Mouse (Mus musculus): Measurements from ENCODE around the gene Zic2. TPM values are rescaled to one million over a fixed set of nuclear protein-coding genes. Genes with fewer than 3 reads are reported as not detected.
A peak's percentile ranks its signal among the peaks of the same experiment; 100 is the strongest.

Zic2 gene
- polyA plus RNA-seq, 1 experiment from 2014 or later, result not detected

DNA sequence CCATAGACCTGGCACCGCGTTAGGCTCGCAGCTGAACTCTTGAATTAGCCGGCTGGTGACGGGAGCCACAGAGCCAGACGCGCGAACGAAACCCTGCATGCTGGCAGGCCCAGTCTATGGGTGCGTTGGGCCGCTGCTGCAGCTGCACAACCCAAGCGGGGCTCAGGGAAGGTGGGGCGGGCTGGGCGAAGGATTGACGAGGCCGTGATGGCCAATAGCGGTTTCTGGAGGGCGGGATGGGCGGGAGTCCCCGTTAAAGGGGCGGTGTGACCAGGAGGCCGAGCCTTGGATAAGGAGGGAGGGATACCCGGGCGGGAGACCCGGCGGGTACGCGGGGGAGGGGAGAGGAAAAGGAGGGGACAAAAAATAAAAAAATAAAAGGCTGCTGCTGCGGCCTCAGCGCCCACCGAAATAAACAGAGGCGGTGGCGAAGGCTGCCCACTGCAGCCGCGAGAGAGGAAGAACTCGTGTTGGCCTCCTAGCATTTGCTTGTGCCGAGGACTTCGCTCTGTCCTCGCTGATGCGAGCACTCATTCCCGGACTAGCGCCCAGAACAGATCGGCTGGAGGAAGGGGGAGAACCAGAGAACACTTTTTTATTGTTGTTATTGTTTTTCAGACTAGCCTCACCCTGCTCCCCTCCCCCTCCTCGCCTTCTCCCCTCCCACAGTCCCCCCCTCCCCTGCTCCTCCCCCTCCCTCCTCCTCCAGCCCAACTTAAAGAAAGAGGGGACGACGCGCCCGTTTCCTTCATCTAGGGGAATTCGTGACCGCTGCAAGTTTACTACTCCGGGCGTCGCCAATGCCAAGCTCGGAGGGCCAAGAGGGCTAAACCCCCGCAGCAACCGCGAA lies 969 bp upstream of the Zic2 start:
- H3K9ac ChIP-seq (ENCODE audit: low read length), result no peak overlapping the region
- WGBS, result under 1% methylated on average over 56 of the region's 57 CpGs
- peak overlapping the region; percentile 65 for H3K4me2 ChIP-seq (ENCODE audit: low read depth, low read length)
- H3K4me3 ChIP-seq (ENCODE audit: low read length), result peak overlapping the region; percentile 43
- no peaks in the 10 kb centered on the region for H3K9me3 ChIP-seq (ENCODE audit: control insufficient read depth, low read length)
- H3K36me3 ChIP-seq (ENCODE audit: control insufficient read depth, insufficient read depth, low read length), result no peaks in the 10 kb centered on the region
- peaks cover 17% of the 10 kb centered on the region for H3K4me1 ChIP-seq (replicated peaks; ENCODE audit: control insufficient read depth, insufficient read depth, low read length)
- peaks cover 87% of the 10 kb centered on the region for H3K27me3 ChIP-seq (ENCODE audit: control insufficient read depth, insufficient read depth, low read depth, low read length)
- H3K27ac ChIP-seq (ENCODE audit: low read length), result no peak overlapping the region
- ATAC-seq (ENCODE audit: low read depth), result peak; percentile 56

DNA sequence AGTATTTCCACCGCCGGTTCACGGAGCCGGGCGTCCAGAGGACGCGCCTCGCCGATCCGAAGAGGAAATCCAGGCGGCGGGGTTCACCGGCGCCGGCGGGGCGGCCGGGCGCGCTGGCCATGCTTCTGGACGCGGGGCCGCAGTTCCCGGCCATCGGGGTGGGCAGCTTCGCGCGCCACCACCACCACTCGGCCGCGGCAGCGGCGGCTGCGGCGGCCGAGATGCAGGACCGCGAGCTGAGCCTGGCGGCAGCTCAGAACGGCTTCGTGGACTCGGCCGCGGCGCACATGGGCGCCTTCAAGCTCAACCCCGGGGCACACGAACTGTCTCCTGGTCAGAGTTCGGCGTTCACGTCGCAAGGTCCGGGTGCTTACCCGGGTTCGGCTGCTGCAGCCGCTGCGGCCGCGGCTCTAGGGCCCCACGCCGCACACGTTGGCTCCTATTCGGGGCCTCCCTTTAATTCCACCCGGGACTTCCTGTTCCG lies 364 bp downstream of the Zic2 start:
- H3K4me2 ChIP-seq (ENCODE audit: low read depth, low read length), result peak overlapping the region; percentile 65
- peaks cover 86% of the 10 kb centered on the region for H3K27me3 ChIP-seq (ENCODE audit: control insufficient read depth, insufficient read depth, low read depth, low read length)
- H3K27ac ChIP-seq (ENCODE audit: low read length), result no peak overlapping the region
- ATAC-seq (ENCODE audit: low read depth), result peak; percentile 16
- WGBS, result under 1% methylated on average over 59 of the region's 65 CpGs
- H3K36me3 ChIP-seq (ENCODE audit: control insufficient read depth, insufficient read depth, low read length), result no peaks in the 10 kb centered on the region
- H3K9ac ChIP-seq (ENCODE audit: low read length), result no peak overlapping the region
- no peaks in the 10 kb centered on the region for H3K9me3 ChIP-seq (ENCODE audit: control insufficient read depth, low read length)
- H3K4me3 ChIP-seq (ENCODE audit: low read length), result peak overlapping the region; percentile 43
- H3K4me1 ChIP-seq (replicated peaks; ENCODE audit: control insufficient read depth, insufficient read depth, low read length), result peaks cover 17% of the 10 kb centered on the region

DNA sequence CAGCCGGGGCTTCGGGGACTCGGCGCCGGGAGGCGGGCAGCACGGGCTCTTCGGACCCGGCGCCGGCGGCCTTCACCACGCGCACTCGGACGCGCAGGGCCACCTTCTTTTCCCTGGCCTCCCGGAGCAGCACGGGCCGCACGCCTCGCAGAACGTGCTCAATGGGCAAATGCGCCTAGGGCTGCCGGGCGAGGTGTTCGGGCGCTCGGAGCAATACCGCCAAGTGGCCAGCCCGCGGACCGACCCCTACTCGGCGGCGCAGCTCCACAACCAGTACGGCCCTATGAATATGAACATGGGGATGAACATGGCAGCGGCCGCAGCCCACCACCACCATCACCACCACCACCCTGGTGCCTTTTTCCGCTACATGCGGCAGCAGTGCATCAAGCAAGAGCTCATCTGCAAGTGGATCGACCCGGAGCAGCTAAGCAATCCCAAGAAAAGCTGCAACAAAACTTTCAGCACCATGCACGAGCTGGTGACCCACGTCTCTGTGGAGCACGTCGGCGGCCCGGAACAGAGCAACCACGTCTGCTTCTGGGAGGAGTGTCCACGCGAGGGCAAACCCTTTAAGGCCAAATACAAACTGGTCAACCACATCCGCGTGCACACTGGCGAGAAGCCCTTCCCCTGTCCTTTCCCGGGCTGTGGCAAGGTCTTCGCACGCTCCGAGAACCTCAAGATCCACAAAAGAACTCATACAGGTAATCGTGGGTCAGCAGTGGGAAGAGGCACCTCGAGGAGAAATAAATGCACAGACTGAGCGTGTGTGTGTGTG lies 996 bp downstream of the Zic2 start:
- Histone ChIP-seq H3K27me3 (ENCODE audit: control insufficient read depth, insufficient read depth, low read depth, low read length) (peaks cover 87% of the 10 kb centered on the region), H3K27ac (ENCODE audit: low read length) (no peak overlapping the region), H3K4me2 (ENCODE audit: low read depth, low read length) (peak overlapping the region; percentile 65), H3K9ac (ENCODE audit: low read length) (no peak overlapping the region), H3K4me1 (replicated peaks; ENCODE audit: control insufficient read depth, insufficient read depth, low read length) (peaks cover 17% of the 10 kb centered on the region), H3K9me3 (ENCODE audit: control insufficient read depth, low read length) (no peaks in the 10 kb centered on the region), H3K36me3 (ENCODE audit: control insufficient read depth, insufficient read depth, low read length) (no peaks in the 10 kb centered on the region), H3K4me3 (ENCODE audit: low read length) (peak overlapping the region; percentile 43)
- WGBS, result under 1% methylated on average over 57 of the region's 62 CpGs
- peak; percentile 31; the same call in 1 of the 2 replicates for ATAC-seq (ENCODE audit: low read depth)

DNA sequence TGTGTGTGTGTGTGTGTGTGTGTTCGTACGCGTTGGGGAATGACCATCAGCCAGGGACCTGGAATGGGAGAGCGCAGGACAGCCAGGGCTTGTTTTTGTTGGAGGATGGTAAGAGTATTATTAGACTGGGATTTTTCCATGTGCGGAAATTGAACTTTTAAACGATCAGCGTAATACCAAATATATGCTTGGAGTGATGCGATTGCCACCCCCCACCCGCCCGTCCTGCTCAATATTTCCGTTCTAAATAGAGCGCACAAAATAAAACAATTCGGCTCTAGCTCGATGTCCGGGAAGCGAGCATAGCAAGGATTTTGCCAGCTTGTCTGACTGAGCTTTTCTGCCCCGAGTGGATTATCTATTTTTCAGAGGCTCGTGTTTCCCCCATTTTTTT lies 1.6 kb downstream of the Zic2 start:
- no peaks in the 10 kb centered on the region for H3K36me3 ChIP-seq (ENCODE audit: control insufficient read depth, insufficient read depth, low read length)
- no peak overlapping the region for H3K4me2 ChIP-seq (ENCODE audit: low read depth, low read length)
- WGBS, result 1% methylated on average over 18 of the region's 18 CpGs
- ATAC-seq (ENCODE audit: low read depth), result no peak
- peaks cover 17% of the 10 kb centered on the region for H3K4me1 ChIP-seq (replicated peaks; ENCODE audit: control insufficient read depth, insufficient read depth, low read length)
- H3K4me3 ChIP-seq (ENCODE audit: low read length), result no peak overlapping the region
- no peak overlapping the region for H3K9ac ChIP-seq (ENCODE audit: low read length)
- H3K9me3 ChIP-seq (ENCODE audit: control insufficient read depth, low read length), result no peaks in the 10 kb centered on the region
- H3K27ac ChIP-seq (ENCODE audit: low read length), result no peak overlapping the region
- H3K27me3 ChIP-seq (ENCODE audit: control insufficient read depth, insufficient read depth, low read depth, low read length), result peaks cover 87% of the 10 kb centered on the region

GRCm38 (mm10) chr14:122477261-122477671 lies 2.0 kb downstream of the Zic2 start:
- Histone ChIP-seq H3K9ac (ENCODE audit: low read length) (no peak overlapping the region), H3K4me2 (ENCODE audit: low read depth, low read length) (no peak overlapping the region), H3K27me3 (ENCODE audit: control insufficient read depth, insufficient read depth, low read depth, low read length) (peaks cover 89% of the 10 kb centered on the region), H3K36me3 (ENCODE audit: control insufficient read depth, insufficient read depth, low read length) (no peaks in the 10 kb centered on the region), H3K9me3 (ENCODE audit: control insufficient read depth, low read length) (no peaks in the 10 kb centered on the region), H3K27ac (ENCODE audit: low read length) (no peak overlapping the region), H3K4me1 (replicated peaks; ENCODE audit: control insufficient read depth, insufficient read depth, low read length) (peaks cover 17% of the 10 kb centered on the region), H3K4me3 (ENCODE audit: low read length) (no peak overlapping the region)
- ATAC-seq (ENCODE audit: low read depth), result no peak
- 1% methylated on average over 20 of the region's 20 CpGs for WGBS

DNA sequence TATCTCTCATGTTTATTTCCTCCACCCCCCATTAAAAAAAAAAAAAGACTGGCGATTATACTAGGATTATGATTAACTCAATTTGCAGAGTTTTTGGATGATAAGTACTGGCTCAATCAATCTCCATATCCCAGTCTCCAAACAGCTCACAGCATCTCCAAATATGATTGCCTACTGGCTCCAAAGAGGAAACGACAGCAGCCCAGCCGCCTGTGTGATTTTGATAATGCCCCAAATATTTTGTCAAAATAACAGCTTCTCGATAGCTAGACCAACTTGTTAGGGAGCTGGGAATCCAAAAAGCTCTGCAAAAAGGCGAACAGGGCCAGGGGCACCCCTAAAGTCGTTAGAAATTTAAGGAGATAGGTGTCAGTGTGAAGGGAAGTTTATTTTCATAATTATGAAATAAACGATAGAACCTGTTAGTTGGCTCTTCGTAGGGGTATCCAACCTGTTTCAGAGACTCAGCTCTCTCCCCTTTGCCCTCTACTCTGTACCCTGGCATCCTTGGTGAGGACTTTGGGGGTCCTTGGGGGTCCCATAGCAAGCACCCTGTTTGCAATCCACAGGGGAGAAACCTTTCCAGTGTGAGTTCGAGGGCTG lies 2.8 kb downstream of the Zic2 start:
- peaks cover 17% of the 10 kb centered on the region for H3K4me1 ChIP-seq (replicated peaks; ENCODE audit: control insufficient read depth, insufficient read depth, low read length)
- ATAC-seq (ENCODE audit: low read depth), result no peak
- no peak overlapping the region for H3K9ac ChIP-seq (ENCODE audit: low read length)
- no peaks in the 10 kb centered on the region for H3K9me3 ChIP-seq (ENCODE audit: control insufficient read depth, low read length)
- peaks cover 89% of the 10 kb centered on the region for H3K27me3 ChIP-seq (ENCODE audit: control insufficient read depth, insufficient read depth, low read depth, low read length)
- H3K36me3 ChIP-seq (ENCODE audit: control insufficient read depth, insufficient read depth, low read length), result no peaks in the 10 kb centered on the region
- no peak overlapping the region for H3K27ac ChIP-seq (ENCODE audit: low read length)
- H3K4me2 ChIP-seq (ENCODE audit: low read depth, low read length), result no peak overlapping the region
- no peak overlapping the region for H3K4me3 ChIP-seq (ENCODE audit: low read length)
- WGBS, result 2% methylated on average over 9 of the region's 9 CpGs

DNA sequence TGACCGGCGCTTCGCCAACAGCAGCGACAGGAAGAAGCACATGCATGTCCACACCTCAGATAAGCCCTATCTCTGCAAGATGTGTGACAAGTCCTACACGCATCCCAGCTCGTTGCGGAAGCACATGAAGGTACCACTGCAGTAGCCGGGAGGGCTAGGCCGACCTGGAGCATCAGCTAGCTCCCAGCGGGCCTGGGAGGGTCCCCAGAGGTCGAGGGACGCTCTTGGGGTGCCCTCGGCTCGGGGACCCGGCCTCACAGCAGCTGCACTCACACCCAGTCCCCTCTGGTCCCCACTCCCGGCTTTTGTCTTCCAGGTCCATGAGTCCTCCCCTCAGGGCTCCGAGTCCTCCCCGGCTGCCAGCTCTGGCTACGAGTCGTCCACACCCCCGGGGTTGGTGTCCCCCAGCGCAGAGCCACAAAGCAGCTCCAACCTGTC lies 3.4 kb downstream of the Zic2 start:
- H3K9ac ChIP-seq (ENCODE audit: low read length), result no peak overlapping the region
- H3K9me3 ChIP-seq (ENCODE audit: control insufficient read depth, low read length), result no peaks in the 10 kb centered on the region
- H3K4me3 ChIP-seq (ENCODE audit: low read length), result no peak overlapping the region
- no peak overlapping the region for H3K4me2 ChIP-seq (ENCODE audit: low read depth, low read length)
- no peak overlapping the region for H3K27ac ChIP-seq (ENCODE audit: low read length)
- peaks cover 17% of the 10 kb centered on the region for H3K4me1 ChIP-seq (replicated peaks; ENCODE audit: control insufficient read depth, insufficient read depth, low read length)
- no peak for ATAC-seq (ENCODE audit: low read depth)
- no peaks in the 10 kb centered on the region for H3K36me3 ChIP-seq (ENCODE audit: control insufficient read depth, insufficient read depth, low read length)
- peaks cover 89% of the 10 kb centered on the region for H3K27me3 ChIP-seq (ENCODE audit: control insufficient read depth, insufficient read depth, low read depth, low read length)
- under 1% methylated on average over 22 of the region's 22 CpGs for WGBS

DNA sequence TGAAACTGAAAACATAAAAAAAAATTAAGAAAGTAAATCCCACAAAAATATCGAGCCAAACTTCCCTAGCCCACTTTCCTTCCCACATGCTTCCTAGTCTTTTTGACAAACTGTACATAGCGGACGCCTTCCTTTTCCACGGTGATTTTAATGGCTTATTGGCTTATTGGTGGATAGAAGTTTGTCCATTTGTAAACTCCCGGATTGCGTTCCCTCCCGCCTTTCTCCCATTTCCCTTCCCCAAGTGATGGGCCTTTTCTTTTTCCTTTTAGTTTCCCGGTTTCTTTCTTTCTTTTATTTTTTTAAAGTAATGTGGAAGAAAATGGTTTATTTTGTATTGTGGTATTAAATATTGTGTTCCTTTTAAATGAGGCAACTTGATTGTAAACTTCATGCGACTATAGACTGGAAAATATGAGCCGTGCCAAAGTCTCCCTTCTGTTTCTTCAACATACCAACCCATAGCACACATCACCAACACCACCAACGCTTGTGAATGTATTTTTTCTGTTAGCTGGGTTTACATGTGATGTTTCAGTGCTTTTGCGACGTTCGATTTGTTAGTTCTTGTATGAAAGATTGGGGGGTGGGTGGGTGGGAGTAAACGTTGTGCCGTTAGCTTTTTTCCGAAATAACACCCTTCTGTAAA lies 4.3 kb downstream of the Zic2 start:
- Histone ChIP-seq H3K36me3 (ENCODE audit: control insufficient read depth, insufficient read depth, low read length) (no peaks in the 10 kb centered on the region), H3K4me3 (ENCODE audit: low read length) (no peak overlapping the region), H3K4me2 (ENCODE audit: low read depth, low read length) (no peak overlapping the region), H3K9me3 (ENCODE audit: control insufficient read depth, low read length) (no peaks in the 10 kb centered on the region), H3K9ac (ENCODE audit: low read length) (no peak overlapping the region), H3K4me1 (replicated peaks; ENCODE audit: control insufficient read depth, insufficient read depth, low read length) (peaks cover 15% of the 10 kb centered on the region), H3K27me3 (ENCODE audit: control insufficient read depth, insufficient read depth, low read depth, low read length) (peaks cover 89% of the 10 kb centered on the region), H3K27ac (ENCODE audit: low read length) (no peak overlapping the region)
- no peak for ATAC-seq (ENCODE audit: low read depth)
- WGBS, result 20% methylated on average over 17 of the region's 17 CpGs
